Mouse (Mus musculus) frontal cortex, postnatal 25 days (tissue): ENCODE measurements around the gene Socs3.

Source experiments
- DNase-seq, 2 experiments: peaks; one replicate each; pipeline ENCODE4 v3.0.0; 2022; ENCODE audit warnings: low spot score in 2 of 2

The Socs3 gene

DNA sequence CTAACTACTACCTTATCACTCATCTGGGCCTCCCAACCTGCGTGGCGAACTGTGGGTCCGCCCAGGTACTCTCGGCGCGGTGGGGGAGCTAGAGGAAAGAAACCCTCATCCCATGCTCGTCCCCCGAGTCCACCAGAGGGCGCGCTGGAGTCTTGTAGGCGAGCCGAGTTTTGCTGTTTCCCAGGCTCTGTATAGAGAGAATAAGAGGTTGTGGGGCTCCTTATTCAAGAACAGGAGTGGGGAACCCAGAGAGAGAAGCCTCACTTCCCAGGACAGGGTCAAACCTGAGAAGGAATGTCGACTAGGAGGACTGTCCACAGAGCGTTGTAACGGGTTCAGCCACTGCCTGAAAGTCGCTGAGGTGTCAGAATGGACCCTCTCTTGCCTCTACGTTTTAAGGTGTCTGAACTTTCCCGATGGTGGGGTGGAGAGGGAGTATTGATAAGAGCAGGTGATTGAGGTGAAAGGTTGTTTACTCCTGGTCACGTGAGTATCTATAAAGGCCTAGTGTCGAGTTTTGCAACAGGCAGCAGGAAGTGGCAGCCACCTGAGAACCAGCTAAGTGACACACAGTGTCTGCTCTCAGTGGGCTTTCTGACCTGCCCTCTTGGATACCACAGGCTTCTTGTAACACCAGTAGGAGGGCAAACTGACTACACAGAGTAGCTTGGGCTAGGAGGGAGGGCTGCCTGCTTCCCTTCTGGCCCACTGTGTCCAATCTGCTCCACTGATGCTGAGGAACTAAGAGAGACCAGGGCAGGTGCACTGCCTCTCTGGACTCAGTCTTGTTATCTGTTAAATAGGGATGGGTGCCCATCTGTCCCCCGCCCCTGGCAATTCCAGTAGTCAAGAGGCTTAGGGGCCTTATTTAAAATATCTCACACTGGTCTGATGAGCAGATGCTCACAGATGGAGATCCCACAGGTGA is at the start of gene Socs3:
Socs3 (minus strand) TSS at position 103 of the 928 bp plus-strand sequence.
- peak; percentile 95 to 96 for DNase-seq

DNA sequence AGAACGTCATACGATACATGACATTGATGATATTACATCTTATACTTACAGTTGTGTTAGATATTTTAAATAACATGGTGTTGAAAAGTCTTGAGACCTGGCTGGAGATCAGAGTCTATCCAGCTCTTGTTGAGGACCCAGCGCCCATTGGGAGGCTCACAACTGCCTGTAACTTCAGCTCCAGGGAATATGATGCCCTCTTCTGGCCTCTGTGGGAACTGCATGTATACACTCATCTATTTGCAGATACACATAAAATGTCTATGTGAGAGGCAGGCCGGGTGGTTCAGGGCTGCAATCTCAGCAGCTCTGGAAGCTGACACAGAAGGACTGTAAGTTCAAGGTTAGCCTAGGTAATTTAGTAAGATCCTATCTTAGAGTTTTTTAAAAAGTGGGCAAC is 48.5 kb upstream of the Socs3 start:
- no peak for DNase-seq

DNA sequence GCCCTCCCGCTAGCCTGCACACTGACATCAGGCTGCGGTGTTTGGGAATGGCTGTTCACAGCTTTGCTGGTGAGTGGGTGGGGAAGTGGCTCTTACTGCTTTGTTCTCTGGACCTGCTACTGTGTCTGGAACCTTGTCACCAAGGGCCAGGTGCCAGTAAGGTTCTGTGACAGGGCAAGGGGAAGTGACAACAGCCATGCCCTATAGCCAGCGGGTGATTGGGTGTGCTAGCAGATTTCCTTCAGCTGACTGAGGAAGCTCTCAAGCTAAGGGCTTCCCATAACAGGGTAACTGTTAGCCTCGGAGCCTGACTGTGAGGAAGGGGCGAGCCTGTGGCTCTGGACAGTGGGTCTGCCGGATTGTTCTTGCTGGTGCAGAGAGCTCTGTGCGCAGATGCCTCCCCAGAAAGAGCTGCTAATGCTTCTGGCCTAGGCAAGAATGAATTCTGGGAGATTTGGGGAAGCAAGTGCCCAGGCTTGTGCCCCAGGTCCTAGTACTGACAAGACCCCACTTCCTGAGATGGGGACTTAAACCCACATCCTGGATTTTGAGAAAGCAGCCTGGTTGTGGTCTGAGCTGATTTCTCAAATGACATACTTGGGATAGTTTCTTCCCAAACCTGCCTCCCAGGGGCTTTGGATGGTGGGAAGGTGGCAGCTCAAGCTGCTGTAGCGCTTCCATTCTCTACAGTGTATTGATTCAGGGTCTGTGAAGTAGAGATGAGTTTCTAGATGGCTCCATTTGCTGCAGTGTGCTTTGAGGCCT is 45.7 kb upstream of the Socs3 start:
- DNase-seq: no peak

DNA sequence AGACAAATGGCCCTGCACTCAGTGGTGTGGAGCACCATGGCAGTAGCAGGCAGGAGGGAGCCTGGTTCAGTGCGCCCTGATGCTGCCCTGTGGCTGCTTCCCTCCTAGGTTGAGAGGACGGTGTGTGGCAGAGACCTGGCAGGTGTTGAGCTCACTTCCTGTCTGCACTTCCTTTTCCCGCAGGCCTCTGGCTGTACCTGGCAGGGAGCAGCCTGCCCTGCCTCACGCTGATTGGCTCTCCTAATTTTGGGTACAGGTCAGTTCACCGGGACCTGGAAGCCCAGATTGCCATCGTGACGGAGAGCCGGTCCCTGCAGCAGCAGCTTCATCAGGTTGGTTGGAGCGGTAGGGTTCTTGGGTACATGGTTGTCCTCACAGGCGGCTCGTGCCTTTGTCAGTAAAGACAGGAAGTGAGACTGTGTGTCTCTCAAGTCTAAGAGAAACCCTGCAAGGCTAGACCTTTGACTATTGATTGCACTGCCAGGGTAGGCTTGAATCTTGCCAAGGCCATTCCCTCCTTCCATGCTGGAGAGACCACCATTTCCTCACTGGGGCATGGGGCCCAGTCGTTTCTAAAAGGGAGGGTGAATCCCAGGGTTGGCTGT is 44.6 kb upstream of the Socs3 start:
- no peak for DNase-seq

DNA sequence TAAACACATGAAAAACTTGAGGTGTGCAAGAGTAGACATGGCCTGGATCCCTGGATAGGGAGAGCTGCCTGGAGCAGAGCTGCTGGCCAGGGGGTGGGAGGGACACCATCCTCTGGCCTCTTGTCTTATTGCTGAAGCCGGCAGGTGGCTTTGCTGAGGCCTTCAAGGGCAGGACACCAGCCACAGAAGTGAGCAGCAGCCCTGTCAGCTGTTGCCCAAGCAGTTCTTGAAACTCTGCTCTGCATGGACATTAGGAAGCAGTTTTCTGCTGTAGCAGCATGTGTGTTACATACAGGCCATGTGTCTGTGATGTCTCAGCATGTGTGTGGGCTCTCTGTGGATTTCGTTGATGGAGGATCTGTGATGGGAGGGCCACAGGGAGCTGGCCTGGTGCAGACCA is 43.5 kb upstream of the Socs3 start:
- no peak for DNase-seq

DNA sequence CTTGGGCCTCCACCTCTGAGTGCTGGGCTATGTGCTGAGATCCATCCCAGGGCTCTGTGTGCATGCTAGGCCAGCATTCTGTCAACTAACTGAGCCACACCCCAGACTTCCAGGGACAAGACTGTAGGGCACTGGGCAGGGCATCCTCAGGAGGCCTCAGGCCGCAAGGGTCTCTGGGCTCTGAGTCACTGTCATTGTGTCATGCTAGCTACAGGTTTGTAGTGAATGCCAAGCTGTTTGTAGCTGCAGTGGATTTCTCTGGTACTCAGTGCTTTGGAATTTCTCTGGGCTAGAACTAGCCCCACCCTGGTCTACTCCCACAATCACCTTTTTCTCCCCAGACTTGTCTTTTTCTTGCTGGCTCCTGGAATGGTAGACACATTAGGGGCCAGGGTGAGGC is 42.7 kb upstream of the Socs3 start:
- DNase-seq: no peak

DNA sequence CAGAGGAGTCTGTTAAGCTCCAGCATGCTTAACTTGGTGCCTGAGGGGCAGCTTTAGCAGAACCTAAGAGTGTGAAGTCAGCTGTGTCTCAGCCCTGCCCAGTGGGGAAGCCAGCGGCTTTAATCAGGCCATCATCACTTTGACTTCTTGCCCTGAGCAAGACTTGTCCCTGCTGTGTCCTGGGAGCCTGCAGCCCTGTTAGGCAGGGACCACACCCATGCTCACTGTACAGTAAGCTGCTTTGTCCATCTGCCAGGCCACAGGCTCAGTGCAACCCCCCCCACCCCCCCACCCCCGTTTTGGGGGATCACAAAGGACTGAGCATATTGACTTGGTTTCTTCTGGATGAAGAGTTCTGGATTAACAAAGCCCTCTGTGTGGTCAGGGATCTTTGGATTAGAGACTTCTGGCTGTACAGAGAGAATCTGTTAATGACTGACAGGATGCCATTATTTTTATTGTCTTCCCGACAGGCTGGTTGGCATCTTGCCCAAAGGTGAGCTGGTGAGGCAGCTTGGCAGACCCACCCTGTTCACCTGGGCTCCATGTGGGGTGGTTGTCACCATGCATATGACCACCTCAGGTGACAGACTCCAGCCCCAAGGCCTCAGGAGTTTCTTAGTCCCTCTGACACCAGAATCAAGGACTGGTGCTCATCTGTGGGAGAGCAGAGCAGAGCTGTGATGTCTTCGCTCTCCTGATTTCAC is 40.2 kb upstream of the Socs3 start:
- DNase-seq: no peak

DNA sequence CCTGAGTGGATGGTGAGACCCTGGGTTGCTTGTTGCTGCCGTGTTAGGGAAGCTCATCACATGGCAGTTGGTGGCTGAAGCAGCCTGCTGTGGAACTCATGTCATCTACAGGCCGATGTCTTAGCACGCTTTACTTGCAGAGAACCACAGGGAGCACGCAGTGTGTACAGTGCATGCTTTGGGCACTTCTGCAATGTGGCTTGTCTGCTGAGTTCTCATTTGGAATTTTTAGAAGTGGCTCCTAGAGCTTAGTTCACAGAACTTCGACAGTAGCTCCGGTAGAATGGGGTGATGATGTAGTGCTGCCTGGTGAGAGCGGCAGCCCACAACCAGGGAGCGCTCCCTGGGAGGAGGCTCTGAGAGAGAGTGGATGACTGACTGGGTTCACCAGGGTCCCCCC is 39.0 kb upstream of the Socs3 start:
- DNase-seq: no peak

DNA sequence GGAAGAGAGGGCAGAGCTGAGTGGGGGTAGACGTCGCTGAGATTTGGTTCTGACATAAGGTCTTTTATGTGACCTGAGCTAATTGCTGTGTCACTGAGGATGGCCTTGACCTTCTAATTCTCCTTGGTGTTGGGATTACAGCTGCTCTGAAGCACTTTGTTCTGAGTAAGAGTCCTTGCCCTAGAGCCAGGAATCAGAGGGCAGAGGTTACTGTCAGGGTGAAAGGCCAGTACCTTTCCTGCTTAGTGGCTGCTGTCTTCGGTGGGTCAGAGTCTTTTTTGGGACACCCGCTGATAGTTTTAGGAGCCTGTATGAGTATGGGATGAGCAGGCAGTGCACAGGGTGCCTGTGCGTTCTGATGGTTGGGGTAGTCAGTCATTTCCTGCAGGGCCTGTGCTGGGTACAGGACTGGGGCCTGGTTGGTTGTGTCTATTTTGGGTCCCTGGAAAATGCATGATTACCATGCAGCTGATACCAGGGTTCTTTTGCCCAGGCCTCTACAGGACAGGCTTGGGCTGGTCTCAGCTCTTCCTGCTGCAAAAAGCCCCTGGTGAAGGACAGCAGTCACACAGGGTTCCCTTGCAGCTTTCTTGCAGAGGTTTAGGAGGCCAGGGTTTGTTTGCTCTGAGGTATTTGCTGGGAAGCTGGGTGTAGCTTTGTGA is 38.4 kb upstream of the Socs3 start:
- DNase-seq: no peak

DNA sequence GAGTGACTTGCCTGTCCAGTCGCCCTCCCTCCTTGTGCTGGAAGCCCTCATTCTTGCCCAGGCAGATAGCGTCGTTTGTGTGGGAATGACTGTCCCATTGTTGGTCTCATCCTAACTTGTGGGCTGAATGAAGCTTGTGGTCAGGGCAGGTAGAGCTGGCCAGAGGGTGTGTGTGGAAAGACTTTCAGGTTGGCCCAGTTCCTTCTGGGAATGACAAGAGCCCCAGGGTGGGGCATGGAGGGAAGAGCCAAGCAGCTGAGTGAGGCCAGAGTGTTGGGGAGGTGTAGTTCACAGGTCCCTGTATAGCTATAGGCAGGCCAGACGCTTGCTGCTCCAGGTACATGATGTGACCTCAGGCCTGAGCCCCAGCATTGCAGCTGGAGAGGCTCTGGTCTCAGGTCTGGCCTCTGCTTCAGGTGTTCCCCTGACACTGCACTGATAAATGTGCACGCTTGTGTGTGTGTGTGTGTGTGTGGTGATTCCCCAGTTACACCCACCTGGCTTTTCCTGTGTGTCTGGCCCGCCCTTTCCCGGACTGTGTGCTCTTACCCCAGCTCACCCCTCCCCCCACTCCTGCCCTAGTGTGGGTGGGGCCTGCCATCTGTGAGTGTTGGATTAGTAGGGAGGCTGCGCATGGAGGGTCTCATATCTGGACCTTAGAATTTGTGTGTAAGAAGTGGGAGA is 37.8 kb upstream of the Socs3 start:
- no peak for DNase-seq

DNA sequence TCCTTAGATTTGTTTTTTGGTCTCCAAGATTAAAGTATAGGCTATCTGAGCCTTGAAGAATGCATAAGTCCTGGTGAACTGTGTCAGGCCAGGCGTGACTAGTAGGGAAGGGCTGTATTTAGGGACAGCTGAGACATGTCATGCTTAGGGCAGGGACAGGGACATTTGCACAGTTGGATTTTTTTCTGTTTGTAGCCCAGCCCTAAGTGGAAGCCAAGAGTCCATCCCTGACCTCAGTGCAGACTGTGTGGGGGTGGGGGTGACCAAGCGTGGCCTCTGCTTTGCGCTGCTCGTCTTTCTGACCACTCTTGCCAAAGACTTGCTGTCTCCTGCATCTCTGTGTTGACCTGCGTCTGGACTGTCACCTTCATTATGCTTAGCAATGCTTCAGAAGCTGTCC is 34.4 kb upstream of the Socs3 start:
- no peak for DNase-seq

DNA sequence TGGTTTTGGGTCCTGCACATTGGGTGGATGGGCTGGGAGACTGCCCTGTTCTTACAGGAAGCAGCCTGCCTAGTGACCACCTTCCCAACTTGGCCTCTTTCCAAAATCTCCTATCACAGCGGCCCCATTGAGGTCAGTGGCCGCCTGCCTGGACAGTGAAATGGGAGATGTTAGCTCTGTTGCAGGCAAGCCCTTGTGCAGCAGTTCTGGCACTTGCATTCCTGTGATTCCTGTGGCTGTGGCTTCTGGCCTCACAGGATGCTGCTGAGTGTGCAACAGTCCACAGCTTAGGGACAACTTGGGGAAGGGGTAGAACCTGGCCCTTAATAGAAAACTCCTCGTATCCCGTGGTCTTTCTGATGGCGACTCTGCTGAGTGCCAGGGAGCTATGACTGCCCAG is 33.9 kb upstream of the Socs3 start:
- DNase-seq: no peak

DNA sequence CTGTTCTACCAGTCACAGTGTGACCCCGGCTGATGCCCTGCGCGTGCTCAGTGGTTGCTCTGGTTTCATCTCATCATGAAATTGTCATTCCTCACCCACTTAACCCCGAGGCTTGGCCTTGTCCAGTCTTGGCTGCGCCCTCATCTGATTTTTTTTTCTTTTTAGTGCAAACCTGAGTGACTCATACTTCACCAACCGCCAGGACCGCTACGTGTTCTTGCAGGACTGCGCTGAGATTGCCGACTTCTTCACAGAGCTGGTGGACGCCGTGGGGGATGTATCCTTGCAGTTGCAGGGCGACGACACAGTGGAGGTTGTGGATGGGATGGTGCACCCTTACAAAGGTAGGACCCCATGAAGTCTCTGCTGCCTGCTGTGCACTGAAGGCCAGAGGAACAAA is 33.3 kb upstream of the Socs3 start:
- DNase-seq: no peak

DNA sequence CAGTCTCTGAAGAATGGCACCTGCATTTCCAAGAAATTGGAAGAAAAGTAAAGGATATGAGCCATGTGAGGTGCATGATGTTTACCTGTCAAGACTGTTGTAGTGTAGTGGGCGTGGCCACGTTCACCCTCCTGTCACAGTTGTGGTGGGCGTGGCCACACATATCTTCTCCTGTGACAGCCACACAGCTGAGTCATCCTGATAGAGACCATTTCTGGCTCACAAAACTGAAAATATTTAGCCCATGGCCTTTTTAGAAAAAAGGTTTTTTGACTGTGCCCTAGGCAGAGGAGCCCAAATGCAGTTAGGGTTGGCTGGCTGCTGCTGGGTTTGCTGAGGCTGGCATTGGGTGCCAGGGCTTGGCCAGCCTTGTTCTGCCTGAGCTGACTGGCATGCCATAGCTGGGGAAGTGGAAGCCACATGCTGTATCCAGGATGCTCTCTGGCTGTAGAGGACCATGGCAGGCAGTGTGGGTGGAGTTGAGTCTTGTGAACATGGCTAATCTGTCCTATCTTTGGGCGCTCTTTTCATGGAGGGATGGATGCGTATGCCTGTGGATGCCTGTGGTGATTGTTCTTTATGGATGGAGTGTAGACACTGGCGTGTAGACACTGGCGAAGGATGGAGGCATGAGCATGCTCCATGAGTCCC is 30.8 kb upstream of the Socs3 start:
- no peak for DNase-seq

DNA sequence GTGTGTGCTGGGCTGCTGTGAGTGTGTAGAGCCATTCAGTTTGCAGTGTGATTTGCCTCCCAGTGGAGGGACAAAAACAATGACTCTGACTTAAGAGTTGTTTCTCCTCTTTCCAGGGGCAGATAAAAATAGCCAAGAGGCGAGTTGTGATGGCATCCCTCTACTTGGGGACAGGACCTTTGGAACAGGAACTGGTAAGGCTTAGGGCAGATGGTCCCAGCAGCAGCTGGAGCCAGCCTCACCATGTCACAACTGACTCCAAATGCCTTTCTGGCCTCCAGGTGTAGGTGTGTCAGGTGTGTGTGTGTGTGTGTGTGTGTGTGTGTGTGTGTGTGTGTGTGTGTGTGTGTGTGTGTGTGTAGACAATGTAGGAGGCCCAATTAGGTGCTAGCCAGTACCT is 30.2 kb upstream of the Socs3 start:
- DNase-seq: no peak

DNA sequence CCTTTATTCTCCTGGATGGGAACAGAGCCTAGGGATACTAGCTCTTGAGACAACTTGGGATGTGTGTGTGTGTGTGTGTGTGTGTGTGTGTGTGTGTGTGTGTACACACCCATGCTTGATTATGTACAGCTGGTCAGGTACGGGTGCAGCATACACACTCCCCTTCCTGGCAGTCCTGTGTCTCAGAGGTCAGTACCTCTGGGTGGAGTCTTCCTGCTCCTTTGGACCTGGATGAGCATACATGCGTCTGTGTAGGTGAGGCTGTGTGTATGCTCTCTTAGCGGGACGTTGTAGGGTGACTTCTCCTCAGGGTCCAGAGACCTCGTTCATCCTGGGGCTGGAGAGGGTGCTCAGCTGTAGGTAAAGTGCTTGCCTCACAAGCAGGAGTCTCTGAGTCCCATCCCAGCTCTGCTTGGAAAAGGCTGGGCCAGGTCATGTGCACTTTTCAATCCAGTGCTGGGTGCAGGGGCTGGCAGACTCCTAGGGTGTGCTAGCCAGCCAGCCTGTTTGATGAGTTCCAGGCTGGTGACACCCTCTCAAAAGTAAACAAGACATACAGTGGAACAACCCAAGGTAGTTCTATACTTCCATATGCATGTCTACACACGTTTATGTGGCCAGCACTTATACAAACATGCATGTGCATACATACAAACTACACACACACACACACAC is 29.6 kb upstream of the Socs3 start:
- no peak for DNase-seq

DNA sequence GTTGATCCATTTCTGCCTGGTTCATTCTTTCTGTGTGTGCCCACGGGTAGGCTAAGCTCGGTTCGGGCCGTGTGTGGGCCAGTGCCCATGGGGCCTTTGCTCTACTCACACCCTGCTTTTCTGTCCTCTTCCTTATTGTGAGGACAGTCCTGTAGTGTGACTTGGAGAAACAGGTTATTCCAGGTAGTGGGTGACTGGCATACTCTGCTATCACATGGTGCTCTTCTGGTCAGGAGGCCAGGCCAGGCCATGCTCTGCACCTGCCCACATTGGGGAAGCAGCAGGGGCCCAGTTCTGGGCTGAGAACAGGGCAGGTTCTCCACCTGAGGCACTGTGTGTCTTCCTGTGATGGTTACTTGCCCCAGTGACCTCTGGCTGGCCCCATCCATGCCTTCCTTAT is 28.5 kb upstream of the Socs3 start:
- DNase-seq: no peak

DNA sequence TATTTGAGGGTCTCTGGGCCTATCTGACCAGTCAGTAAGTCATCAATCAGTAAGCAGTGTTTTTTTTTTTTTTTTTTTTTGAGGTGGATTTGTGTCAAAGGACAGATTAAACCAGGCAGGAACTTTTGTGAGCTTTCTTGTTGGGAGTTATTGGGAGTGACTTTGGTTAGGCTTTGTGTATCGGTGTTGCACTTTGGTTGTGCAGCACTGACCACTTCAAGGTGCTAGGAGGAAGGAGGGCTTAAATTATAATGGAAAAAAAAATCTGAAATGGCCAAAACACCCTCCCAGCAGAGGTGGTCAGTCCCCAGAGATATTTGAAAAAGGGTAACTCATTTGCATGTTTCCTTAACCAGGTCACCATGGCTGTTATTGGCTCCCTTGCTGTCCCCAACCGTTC is 27.2 kb upstream of the Socs3 start:
- DNase-seq: no peak

DNA sequence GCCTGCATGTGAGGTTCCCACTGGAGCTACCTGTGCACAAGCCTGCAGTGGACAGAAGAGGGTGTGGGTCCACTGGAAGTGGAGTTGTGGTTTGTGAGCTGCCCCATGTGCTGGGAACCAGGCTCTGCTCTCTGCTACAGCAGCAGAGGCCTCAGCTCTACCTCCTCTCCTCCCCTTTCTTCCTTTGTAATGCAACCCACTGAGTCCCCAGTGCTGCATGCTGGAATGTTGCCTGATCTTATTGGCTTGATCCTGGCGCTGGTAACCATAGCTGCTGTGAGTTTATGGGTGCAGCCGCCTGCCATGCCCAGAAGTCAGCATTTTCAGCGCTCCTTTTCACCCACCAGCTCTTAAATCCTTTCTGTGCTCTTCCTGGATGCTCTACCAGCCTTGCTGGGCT is 26.2 kb upstream of the Socs3 start:
- no peak for DNase-seq

DNA sequence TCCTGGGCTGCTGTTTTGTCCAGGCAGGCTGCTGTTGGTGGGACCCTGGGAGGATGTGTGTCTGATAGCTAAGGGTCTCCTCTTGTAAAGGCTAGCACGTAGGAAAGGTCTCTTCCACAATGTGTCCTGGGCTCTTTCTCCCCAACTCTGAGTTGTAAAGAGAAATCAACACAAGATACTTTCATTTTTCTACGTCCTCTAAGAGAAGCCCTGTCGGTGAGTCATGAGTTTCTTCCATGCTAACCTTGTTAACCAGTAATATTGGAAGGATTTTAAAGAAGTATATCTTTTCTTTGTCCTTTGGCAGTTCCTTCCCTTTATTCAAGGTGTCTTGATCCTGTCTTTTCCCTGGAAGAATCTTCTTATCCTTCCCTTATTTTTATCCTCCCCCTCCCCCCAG is 25.8 kb upstream of the Socs3 start:
- DNase-seq: no peak
